Mouse (Mus musculus): Measurements from ENCODE around the gene Castor1. TPM values are rescaled to one million over a fixed set of nuclear protein-coding genes. Genes with fewer than 3 reads are reported as not detected.
A peak's percentile ranks its signal among the peaks of the same experiment; 100 is the strongest.

Gene Castor1
- total and polyA plus RNA-seq, 3 experiments: 4.7 to 23.7 (median 13.0) TPM

DNA sequence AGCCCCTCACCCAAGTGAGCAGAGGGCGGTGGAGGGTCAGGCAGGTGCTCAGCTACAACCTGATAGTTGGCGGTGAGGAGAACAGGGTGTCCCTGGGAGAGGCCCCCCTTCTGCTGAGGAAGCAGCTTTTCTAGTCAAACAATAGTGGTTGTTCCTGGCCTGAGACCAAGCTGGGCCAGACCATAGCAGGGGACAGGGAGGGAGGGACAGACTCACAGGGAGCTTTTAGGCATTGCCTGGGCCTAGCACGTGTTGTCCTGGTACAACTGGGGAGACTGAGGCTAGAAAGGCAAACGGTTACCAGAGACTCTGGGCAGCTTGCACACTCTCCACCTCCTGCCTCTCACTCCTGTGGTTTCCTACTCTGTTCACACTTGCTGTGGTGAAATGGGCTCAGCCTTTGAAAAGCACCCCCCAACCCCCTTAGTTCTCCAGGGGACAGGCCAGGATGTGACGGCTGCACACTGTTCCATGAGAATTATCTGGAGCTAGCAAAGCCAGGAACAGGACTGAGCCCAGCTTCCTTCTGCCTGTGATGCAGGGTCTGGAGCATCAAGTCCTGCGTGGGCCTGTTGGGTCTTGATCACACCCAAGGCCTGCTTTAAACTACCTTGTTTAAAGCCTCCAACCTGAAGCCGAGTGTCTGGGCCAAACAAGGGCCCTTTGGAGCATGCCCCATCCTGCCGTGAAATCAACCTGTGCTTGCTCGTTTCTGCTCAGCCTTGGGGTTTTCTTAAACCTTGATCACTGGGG lies 1.6 kb upstream of the Castor1 start:
- no peak overlapping the region for H3K4me2 ChIP-seq (ENCODE audit: insufficient read depth, low read depth, poor library complexity, severe bottlenecking)
- no peak overlapping the region for H3K9ac ChIP-seq (ENCODE audit: insufficient read depth, low read depth)
- H3K79me2 ChIP-seq (replicated peaks; ENCODE audit: control insufficient read depth, extremely low read depth, insufficient read depth, poor library complexity, severe bottlenecking): no peaks in the 10 kb centered on the region
- TF ChIP-seq ZMIZ1 (IDR thresholded peaks at IDR 0.05; ENCODE audit: low read depth, low read length) (no peak), UBTF (IDR thresholded peaks at IDR 0.05; ENCODE audit: low read depth, low read length) (no peak), ETS1 (conservative IDR thresholded peaks at IDR 0.05; ENCODE audit: low read depth, low read length) (no peak), EP300 (IDR thresholded peaks at IDR 0.05; ENCODE audit: low read length) (no peak), E2F4 (IDR thresholded peaks at IDR 0.05; ENCODE audit: insufficient replicate concordance, low read depth, low read length) (no peak), SMC3 (IDR thresholded peaks at IDR 0.05; ENCODE audit: low read depth, low read length) (no peak), NRF1 (IDR thresholded peaks at IDR 0.05; ENCODE audit: low read depth, low read length) (no peak), IRF4 (IDR thresholded peaks at IDR 0.05; ENCODE audit: low read depth, low read length) (no peak), USF1 (IDR thresholded peaks at IDR 0.05; ENCODE audit: low read depth, low read length) (no peak), JUN (IDR thresholded peaks at IDR 0.05; ENCODE audit: insufficient read depth, low read depth, low read length) (no peak), MYC (IDR thresholded peaks at IDR 0.05; ENCODE audit: low read depth, low read length) (no peak), KAT2A (IDR thresholded peaks at IDR 0.05; ENCODE audit: insufficient replicate concordance, low read length) (no peak), CTCF (conservative IDR thresholded peaks at IDR 0.05 in 1 of 2, IDR thresholded peaks at IDR 0.05 in 1 of 2; ENCODE audit: low read depth in 2 of 2, low read length in 2 of 2) (no peak), POLR2AphosphoS2 (IDR thresholded peaks at IDR 0.05; ENCODE audit: low read depth, low read length) (no peak), ELF1 (IDR thresholded peaks at IDR 0.05; ENCODE audit: low read depth, low read length) (no peak), SIN3A (IDR thresholded peaks at IDR 0.05; ENCODE audit: low read length) (no peak), POLR2A (IDR thresholded peaks at IDR 0.05; ENCODE audit: low read depth, low read length) (no peak), MAZ (IDR thresholded peaks at IDR 0.05; ENCODE audit: low read depth, low read length) (no peak), MAFK (IDR thresholded peaks at IDR 0.05; ENCODE audit: insufficient replicate concordance, low read length) (no peak), TCF12 (IDR thresholded peaks at IDR 0.05; ENCODE audit: low read depth, low read length) (no peak)
- in situ Hi-C loops (cut with MboI; ENCODE audit: low pct_ligation_motif_present, low pct_unique_long_range_greater_than_20kb, low sequenced_read_pairs) (loop anchor here (5.0 to 10.0 kb wide), 2 partner anchors 39 to 212 kb away; no protein-coding TSS in a partner anchor), dilution Hi-C loops (cut with MboI; ENCODE audit: extremely low pct_ligation_motif_present, extremely low pct_unique_long_range_greater_than_20kb, low sequenced_read_pairs) (no loop called here)
- H3K27ac ChIP-seq (ENCODE audit: insufficient read depth, low read depth): no peak overlapping the region
- H3K4me1 ChIP-seq (ENCODE audit: control insufficient read depth in 1 of 2, insufficient read depth in 2 of 2): peaks cover 11 to 35% of the 10 kb centered on the region in 2 experiments
- H3K4me3 ChIP-seq (replicated peaks in 1 of 3; ENCODE audit: low read depth in 2 of 3, low read length in 2 of 3, poor library complexity in 1 of 3): no peak overlapping the region
- H3K27me3 ChIP-seq (replicated peaks): no peaks in the 10 kb centered on the region
- H3K9me3 ChIP-seq (replicated peaks; ENCODE audit: low read length): no peaks in the 10 kb centered on the region
- H3K36me3 ChIP-seq (replicated peaks in 1 of 2; ENCODE audit: control insufficient read depth in 1 of 2, insufficient read depth in 1 of 2, low read length in 1 of 2): peaks cover 36 to 54% of the 10 kb centered on the region in 2 experiments
- no peak for DNase-seq (ENCODE audit: extremely low read depth)

GRCm38 (mm10) chr11:4218637-4219036 lies 612 bp downstream of the Castor1 start:
- Histone ChIP-seq H3K79me2 (replicated peaks; ENCODE audit: control insufficient read depth, extremely low read depth, insufficient read depth, poor library complexity, severe bottlenecking) (no peaks in the 10 kb centered on the region), H3K36me3 (replicated peaks in 1 of 2; ENCODE audit: control insufficient read depth in 1 of 2, insufficient read depth in 1 of 2, low read length in 1 of 2) (peaks cover 16 to 32% of the 10 kb centered on the region in 2 experiments), H3K9me3 (replicated peaks; ENCODE audit: low read length) (no peaks in the 10 kb centered on the region), H3K4me3 (replicated peaks in 1 of 3; ENCODE audit: low read depth in 2 of 3, low read length in 2 of 3, poor library complexity in 1 of 3) (peak overlapping the region in 2 of 3 experiments; percentile 42 to 52), H3K9ac (ENCODE audit: insufficient read depth, low read depth) (no peak overlapping the region), H3K4me1 (ENCODE audit: control insufficient read depth in 1 of 2, insufficient read depth in 2 of 2) (peaks cover 20 to 51% of the 10 kb centered on the region in 2 experiments), H3K27ac (ENCODE audit: insufficient read depth, low read depth) (no peak overlapping the region), H3K4me2 (ENCODE audit: insufficient read depth, low read depth, poor library complexity, severe bottlenecking) (no peak overlapping the region), H3K27me3 (replicated peaks) (no peaks in the 10 kb centered on the region)
- in situ Hi-C loops (cut with MboI; ENCODE audit: low pct_ligation_motif_present, low pct_unique_long_range_greater_than_20kb, low sequenced_read_pairs): loop anchor here (5.0 to 10.0 kb wide), 2 partner anchors 41 to 214 kb away; no protein-coding TSS in a partner anchor
- dilution Hi-C loops (cut with MboI; ENCODE audit: extremely low pct_ligation_motif_present, extremely low pct_unique_long_range_greater_than_20kb, low sequenced_read_pairs): no loop called here
- TF ChIP-seq USF2 (conservative IDR thresholded peaks at IDR 0.05; ENCODE audit: low read depth, low read length) (no peak), EP300 (IDR thresholded peaks at IDR 0.05; ENCODE audit: low read length) (no peak), CHD2 (IDR thresholded peaks at IDR 0.05; ENCODE audit: low read length) (no peak), HCFC1 (IDR thresholded peaks at IDR 0.05; ENCODE audit: low read depth, low read length) (no peak), MXI1 (IDR thresholded peaks at IDR 0.05; ENCODE audit: low read depth, low read length) (no peak), POLR2AphosphoS2 (IDR thresholded peaks at IDR 0.05; ENCODE audit: low read depth, low read length) (no peak), ZNF384 (IDR thresholded peaks at IDR 0.05; ENCODE audit: low read depth, low read length) (no peak), MAZ (IDR thresholded peaks at IDR 0.05; ENCODE audit: low read depth, low read length) (no peak), PAX5 (IDR thresholded peaks at IDR 0.05; ENCODE audit: low read length) (no peak), JUND (conservative IDR thresholded peaks at IDR 0.05; ENCODE audit: low read depth, low read length) (no peak), JUN (IDR thresholded peaks at IDR 0.05; ENCODE audit: insufficient read depth, low read depth, low read length) (no peak), ELF1 (IDR thresholded peaks at IDR 0.05; ENCODE audit: low read depth, low read length) (no peak), IRF4 (IDR thresholded peaks at IDR 0.05; ENCODE audit: low read depth, low read length) (no peak), GABPA (IDR thresholded peaks at IDR 0.05; ENCODE audit: insufficient replicate concordance, low read depth, low read length) (no peak), POLR2A (IDR thresholded peaks at IDR 0.05; ENCODE audit: low read depth, low read length) (no peak), NRF1 (IDR thresholded peaks at IDR 0.05; ENCODE audit: low read depth, low read length) (no peak), MEF2A (IDR thresholded peaks at IDR 0.05; ENCODE audit: borderline replicate concordance, low read depth, low read length) (no peak)
- no peak for DNase-seq (ENCODE audit: extremely low read depth)
